Mouse (Mus musculus): Measurements from ENCODE around the gene 1700029H14Rik. TPM values are rescaled to one million over a fixed set of nuclear protein-coding genes. Genes with fewer than 3 reads are reported as not detected.

1700029H14Rik gene
- total RNA-seq, 2 experiments from 2014 or later = not detected

DNA sequence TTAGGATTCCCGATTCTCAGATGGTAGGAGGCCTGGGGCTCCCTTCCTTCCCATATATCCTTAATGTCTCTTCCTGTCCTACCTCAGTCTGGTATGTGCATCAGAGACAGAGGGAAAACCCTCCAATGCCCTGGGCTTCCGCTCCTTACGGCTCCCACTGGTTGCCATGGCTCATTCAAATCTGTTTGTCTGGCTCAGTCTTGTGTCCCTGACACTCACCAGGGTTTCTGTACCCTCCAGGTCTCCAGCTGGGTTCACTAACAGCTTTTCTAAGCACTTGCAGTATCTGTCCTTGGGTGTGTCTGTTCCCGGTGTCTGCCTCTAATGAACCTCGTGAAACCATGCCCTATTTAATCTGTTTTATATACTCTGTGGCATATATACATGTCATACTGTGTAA, 20.7 kb downstream of the 1700029H14Rik start:
- DNase-seq = no peak

DNA sequence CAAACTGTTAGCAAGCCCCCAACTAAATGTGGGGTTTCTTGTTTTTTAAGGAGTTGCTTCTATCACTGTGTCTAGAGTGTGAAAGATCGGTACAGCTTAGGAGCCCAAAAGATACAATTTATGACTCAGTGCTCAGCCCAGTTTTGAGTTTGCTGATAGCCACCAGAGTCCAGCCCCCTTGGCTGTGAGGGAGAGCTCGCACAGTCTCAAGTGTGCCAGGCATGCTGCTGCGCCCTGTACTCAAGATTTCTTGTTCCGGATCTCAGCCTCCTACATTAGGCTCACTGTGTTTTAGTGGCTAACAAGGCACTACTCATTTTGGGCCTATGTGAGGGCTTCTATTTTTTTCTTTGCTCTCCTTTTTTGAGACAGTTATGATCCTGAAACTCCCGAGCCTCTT, 22.1 kb downstream of the 1700029H14Rik start:
- DNase-seq = no peak

DNA sequence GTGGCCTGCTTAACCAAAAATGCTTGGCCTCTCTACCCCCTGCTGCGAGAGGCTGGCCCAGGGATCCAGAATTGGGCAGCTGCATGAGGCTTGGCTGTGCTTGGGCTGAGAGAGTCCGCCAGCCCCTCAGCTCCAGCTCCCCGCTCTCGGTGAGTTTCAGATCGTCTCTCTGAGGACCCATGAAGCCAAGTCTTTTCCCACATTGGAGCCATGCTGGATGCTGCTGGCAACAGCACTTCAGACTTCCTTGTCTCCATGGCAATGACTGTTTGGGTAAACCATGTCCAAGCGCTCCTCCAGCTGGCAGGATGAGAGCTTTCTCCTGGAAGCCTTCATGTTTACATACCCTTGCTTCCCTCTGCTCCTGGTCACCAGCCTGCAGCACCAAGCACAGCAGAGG, 23.4 kb downstream of the 1700029H14Rik start:
- DNase-seq = no peak

DNA sequence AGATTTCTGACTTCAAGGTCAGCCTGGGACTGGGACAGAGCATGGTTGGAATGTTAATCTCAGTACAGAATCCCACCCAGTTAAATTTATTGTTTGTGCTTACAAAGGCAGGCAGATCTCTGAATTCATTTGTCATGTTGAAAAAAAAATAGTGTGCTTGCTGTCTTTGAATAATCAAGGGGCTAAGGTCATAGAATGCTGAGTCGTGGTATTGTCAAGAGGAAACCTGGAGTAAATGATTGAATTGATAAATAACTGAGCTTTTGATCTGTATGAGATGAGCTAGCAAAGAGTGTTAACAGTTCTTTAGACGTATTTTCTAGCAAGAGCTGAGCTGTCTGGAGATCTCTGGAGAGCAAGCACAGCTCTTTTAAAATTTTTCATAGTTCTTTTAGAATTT, 25.2 kb downstream of the 1700029H14Rik start:
- DNase-seq = no peak

DNA sequence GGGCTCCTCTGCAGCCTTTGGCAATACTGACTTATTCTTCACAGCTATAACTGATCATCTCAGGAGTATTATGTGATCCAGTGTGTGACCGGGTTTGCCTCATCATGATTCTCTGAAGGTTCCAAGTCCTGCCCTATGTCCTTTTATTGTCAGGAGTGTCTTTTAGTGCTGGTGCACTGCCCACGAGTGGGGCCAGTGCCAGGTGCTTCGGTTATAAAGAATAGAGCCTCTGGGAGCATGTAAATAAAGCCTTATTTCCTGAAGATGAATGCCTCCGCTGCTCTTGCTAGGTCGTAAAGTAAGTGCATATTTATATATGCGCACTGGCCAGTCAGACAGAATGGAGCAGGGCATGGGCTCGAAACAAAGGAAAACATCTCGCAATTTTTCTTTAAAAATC, 29.1 kb downstream of the 1700029H14Rik start:
- no peak for DNase-seq

DNA sequence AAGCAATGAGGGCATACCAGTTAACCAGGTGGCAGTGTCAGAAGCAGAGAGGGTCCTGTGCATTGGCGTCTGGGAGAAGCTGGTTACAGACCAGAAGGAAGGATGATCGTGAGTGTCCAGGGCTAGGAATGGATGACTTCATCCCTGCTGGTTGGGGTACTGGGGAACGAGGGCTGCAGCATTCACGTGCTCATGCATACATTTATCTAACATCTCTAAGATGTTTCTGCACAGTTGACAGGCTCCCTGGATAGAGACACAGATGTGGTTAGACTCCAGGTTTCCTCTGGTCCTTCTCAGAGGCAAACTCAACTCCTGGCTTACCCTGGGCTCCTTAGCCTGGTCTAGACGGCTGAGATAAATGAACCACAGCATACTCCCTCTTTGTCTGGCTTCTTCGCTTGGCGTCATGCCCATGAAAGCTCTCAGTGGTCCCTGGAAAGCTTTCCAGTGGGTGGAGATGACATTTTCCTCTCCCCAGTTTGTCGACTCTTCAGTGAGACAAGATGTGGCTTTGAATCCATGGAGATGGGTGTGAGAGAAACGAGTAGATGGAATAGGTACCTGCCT, 30.6 kb downstream of the 1700029H14Rik start:
- no peak for DNase-seq

DNA sequence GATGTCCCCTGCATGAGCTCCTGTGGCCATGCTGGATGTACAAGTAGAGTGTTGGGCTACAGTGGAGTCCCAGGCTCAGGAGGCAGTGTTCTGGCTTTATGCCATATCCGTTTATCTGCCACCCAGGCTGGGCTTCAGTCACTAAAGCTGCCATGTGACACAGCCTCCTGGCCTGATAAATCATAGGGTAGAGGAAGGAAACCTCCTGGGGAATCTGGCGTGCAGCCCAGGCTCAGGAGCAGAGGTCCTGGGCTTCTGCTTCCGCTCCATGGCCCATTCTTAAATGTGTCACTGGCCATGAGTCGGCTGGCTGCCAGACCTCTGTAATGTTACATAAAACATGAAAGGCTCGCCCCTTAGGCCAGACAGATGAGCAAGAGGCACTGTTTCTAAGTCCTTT, 31.3 kb downstream of the 1700029H14Rik start:
- DNase-seq = peak; percentile 94 to 95

DNA sequence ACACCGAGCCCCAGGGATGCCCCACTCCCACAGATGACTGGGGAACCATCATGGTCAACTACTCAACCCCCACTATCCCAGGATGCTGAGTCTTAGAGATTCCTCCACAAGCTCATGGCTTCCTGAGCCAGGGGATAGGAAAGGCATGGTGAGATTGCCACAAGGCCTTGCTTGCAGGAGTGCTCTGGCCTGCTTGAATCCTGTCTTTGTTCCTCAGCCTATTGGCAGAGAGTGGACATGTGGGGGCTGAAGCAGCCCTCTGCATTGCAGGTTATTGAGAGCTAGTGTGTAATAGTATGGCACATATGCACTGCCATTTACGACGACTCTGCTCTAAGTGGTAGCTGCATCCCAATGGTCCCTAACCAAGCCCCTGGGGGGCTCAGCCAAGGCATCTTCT, 31.9 kb downstream of the 1700029H14Rik start:
- DNase-seq = no peak

DNA sequence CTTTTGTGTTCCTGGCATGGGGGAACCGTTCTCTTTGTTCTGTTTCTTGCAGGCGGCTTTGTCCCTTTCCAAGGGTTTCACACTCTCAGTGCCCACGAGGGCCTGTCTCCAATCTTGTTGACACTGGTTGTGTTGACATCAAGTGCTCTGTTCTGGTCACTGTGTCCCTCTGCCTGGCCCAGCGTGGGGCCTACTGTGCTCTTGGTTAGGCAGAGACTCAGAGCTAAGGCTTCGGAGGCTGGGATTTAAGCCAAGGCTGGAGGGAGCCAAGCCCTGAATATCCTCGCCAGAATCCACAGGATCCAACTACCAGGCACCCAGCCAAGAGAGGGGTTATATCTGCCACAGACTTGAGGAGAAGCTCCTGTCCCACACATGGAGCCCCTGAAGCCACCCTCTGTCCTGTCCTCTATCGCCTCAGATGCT, 32.4 kb downstream of the 1700029H14Rik start:
- DNase-seq = peak; percentile 78 to 87

DNA sequence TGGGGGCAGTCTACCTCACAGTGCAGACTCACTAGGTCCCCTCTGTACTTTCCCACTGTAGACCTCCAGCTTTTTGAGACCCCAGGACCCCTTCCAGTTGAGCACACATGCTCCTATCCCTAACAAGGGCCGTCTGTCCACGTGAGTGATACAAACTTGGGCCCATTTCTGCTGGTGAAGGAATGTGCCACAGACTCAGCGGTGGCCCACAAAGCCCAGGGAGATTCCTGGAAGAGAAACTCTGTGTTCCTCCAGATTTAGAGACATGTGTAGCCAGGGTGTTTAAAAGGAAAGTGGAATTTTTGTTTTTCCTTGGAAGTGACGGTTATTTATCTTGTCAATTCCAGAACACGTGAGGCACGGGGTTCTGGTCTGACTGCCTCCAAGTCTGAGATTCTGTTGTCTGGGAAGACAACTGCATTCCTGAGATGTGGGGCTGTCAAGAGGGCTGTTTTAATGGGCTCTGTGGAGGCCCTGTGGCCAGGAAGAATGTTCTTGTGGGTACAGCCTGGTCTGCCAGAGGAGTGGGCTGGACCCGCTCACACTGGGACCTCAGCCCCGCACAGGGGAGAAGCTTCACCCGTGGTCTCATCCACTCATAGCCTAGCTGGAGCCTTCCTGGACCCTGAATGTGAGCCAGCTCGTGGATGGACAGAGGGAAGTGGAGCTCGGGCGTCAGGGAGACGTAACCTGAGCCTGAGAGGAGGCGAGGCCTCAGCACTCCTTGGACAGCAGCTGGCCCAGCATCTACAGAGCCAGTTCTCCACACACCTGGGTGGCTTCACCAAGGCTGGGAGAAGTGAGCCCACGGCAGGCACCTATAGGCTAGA, 33.0 kb downstream of the 1700029H14Rik start:
- DNase-seq = peak in 1 of 2 experiments; percentile 11

DNA sequence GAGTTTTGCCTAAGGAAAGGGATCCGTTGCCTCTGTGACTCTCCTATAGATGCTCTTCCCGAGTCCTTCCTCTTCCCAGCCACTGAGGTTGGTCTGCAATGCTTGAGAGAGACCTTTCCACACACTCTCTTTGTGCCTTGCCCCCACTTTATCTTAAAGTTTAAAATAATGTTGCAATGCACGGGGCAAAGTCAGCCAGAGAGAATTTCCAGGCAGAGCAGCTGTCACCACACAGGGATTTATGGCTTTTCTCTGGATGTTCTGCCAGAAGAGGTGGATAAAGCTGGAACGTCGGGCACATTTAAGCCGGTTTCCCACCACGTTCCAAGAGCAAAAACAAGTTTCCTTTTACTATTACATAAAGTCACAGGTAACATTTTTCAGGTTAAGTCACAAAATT, 40.9 kb downstream of the 1700029H14Rik start:
- peak; percentile 29 to 50 for DNase-seq

DNA sequence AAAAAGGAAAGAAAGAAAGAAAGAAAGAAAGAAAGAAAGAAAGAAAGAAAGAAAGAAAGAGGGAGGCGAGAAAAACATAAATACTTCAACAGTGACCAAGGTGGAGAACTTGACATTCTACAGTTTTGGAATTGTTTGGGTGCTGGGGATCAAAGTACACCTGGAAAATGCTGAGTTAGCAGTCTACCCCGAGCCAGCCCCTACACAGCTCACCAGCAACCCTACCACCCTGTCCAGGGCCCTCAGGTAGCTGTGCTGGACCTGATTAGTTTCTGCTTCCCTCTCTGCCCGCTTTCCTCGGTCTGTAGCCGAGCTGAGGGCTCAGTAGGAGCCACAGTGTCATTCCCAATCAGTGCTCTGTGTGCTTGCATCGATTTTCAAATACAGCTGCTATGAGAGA, 41.9 kb downstream of the 1700029H14Rik start:
- DNase-seq = no peak

DNA sequence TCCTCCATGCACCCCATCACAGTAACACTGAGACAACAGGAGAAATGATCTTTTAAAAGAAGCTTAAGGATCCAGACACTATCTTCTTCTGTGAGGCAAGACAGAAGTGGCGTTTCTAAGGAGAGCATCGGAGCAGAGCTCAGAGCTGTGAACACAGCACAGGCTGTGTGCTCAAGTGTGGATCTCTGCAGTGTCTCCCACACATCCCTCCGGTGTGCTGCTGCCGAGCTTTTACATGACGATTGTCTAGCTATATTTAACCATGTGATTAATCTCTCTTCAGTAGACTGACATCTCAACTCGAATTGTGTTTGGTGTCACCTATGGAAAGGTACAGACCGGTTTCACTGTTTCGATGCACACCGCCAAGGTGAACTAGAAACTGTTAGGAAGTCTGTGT, 42.8 kb downstream of the 1700029H14Rik start:
- no peak for DNase-seq

DNA sequence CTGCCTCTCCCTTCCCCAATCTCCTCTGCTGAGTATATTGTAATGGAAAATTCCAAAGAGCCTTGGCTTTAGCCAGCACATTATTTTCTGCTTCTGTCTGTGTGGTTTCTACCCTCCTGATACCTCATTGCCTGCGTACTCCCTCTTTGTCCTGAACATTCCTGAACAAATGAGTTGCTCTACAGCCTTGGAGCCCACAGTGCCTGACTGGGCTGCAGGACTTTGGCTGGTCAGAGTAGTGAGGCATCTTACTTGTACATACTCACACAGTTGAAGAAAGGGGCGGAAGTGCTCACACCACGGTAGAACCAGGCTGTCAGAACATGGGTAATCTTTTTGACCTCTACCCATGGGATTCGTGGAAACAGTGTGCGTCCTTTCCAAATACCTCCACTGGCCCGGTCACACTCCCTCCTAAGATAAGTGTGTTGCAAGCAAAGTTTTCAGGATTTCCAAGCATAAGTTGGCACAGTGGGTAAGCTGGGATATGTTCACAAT, 44.9 kb downstream of the 1700029H14Rik start:
- peak; percentile 35 to 42 for DNase-seq

DNA sequence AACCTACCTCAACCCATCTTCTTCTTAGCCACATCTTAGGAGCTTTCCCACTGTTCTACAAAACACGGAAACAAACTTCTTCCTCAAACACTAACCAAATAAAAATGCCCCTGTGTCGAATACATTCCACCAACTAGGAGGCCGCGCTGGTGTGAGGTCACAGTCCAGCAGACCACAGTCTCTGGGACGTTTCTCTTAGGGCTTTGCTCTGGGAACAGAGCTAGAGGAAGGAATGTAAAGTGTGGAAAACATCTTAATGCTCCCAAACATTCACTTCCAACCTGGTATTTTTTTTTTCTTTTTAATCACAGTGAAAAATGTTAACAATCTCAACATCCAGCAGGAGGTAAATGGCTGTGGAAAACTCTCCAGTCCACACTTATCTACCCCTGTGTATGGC, 45.5 kb downstream of the 1700029H14Rik start:
- DNase-seq = no peak

DNA sequence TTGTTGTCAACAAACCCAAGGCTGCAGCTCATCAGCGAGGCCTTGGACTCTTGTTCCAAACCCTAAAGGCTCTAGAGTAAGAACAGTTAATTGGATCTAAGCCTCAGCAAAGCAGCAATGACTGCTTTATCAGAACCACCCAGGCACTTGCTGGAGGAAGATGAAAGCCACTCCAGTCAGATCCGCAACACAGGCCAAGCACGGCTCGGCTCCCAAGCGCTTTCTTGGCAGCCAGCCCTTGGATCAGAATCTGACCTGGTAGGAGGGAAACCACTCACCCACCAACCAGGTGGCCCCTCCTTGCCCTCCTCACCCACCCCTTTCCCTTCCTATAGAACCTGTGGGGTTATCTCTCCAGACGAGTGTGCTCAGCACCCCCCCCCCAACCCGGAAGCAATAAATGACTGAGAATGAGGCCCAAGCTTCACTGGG, 46.2 kb downstream of the 1700029H14Rik start:
- peak; percentile 73 to 81 for DNase-seq

DNA sequence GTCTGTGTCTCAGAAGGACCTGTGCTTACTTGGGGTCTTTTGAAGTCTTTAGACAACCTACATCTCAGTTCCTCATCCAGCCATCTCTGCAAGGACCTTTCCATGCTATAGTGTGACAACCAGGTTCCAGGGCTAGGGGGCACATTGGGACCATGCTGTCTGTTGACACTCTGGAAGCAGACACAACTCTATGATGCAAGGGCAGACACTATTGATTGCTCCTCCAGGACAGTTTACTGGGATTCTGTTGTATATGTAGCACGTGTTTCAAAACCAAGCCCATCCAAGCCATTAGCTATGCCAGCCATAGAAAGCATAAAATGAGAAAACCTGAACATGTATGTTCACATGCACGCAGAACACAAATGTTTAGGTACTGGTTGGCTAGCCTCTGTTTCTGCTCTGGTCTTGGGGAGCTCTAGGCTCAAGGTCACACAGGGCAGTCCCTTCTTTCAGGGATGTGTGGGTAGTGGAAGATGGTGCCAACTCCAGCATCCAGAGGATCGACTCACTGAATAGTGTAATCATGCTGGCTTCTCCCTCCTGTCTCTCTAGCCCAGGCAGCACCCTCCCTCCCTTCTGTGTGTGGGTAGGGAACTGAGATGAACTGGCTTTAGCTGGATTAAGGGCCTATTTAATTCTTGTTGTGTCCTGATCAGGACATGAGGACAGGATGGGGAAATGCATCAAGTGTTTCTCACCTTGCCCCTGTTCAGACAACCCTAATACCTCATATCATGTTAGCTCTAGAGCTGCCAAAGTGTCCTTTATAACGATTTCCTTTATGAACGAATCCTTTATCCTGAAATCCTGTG, 48.5 kb downstream of the 1700029H14Rik start:
- no peak for DNase-seq

DNA sequence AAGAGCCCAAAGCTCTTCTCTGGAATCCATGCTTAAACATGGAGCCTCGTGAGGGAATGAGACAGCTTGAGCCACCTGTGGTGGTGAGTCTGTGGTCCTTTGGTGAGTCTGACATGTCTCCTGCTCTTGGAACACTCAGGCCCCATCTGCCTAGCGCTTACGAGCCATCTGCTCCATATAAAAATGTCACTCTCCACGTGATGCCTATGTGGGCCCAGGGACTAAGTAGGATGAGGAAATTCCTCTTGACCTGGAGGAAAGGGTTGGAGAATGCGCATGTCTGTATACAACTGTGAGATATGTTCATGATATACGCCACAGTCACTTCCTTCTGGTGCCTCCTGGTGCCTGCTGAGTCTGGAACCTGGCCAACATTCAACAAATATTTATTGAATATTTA, 49.6 kb downstream of the 1700029H14Rik start:
- no peak for DNase-seq

DNA sequence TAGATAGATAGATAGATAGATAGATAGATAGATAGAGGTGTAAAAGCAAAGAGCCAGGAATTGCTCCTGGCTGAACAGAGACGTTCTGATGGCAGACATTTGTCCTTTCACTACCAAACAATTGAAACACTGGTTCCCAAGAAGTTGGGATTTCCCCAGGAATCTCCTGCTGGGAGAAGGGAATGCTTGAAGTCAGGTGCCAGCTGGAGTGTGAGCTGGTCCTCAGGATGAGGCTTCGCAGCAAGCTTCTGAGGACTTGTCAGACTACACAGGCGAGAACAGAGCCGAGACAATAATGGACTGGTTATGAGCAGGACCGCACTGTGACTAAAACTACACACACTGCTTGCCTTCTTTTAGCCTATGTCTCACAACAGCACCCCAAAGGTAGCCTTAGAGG, 50.2 kb downstream of the 1700029H14Rik start:
- DNase-seq = no peak

DNA sequence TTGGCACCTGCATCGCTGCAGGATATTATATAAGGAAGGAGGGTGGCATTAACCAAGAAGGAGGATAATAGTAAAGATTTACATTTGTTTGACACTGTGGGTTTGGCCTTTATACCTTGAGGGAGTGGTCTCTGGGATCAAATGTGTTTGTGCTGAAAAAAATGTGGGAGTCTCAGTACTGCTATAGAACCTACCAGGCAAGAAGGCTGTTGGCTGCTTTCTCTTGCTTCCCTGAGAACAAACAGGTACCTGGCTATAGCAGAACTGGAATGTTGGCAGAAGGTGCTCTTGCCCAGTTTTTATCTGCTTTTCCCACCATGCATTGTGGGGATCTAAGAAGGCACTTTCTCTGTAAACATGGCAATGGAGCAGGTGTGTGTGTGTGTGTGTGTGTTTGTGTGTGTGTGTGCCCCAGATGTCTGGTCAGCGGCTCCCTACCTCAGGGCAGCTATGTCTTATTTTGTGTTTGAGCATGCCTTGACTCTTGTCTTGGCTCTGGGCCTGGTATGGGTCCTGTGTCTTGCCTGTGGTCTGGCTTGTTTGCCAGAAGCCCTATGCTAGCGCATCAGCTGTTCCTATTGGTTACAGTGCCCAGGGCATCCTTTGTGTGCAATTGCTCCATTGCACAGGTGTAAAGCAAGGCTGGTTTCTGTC, 54.9 kb downstream of the 1700029H14Rik start:
- no peak for DNase-seq

DNA sequence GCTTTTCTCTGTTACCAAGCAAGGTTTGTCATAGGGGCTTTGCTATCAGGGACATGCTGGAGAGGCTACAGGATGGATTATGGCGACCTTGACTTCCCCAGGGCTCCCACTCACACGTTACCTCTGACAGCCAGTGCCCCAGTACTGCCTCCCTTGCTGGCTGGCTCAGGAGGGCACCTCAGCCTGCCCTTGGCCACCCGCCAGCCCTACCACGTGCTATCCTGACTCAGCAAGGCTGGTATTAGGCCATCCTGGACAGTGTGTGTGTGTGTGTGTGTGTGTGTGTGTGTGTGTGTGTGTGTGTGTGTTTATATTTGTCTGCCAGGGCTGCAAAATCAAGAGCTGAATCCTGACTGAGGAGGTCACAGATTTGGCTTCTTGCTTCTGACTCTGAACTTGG, 55.4 kb downstream of the 1700029H14Rik start:
- DNase-seq = peak; percentile 98 to 99
